Mouse (Mus musculus): Measurements from ENCODE around the gene Hrc.
"Not testable (repeated sequence)": the region's sequence is repeated elsewhere in the genome, so short reads cannot be mapped to it uniquely, and the experiment has no call there.

Gene Hrc

GRCm38 (mm10) chr7:45333431-45333982 lies 1.6 kb upstream of the Hrc start, which contains the start of gene Trpm4:
TSS of gene Trpm4 (minus strand) at chr7:45333780.
- peak in 1 of 2 experiments; percentile 59 for DNase-seq (ENCODE audit: low spot score in 2 of 2)

GRCm38 (mm10) chr7:45334605-45335004 lies 485 bp upstream of the Hrc start:
- no peak for DNase-seq (ENCODE audit: low spot score in 2 of 2)

- no peak for DNase-seq (ENCODE audit: low spot score in 2 of 2)
Observed at GRCm38 (mm10) chr7:45336319-45336718, 1.2 kb downstream of the Hrc start.

GRCm38 (mm10) chr7:45337469-45337868 lies 2.4 kb downstream of the Hrc start:
- DNase-seq (ENCODE audit: low spot score in 2 of 2) = no peak

- no peak for DNase-seq (ENCODE audit: low spot score in 2 of 2)
Observed at GRCm38 (mm10) chr7:45338161-45338911, 3.2 kb downstream of the Hrc start.

- no peak for DNase-seq (ENCODE audit: low spot score in 2 of 2)
Observed at GRCm38 (mm10) chr7:45339410-45340065, 4.4 kb downstream of the Hrc start.

GRCm38 (mm10) chr7:45340066-45340442 lies 5.0 kb downstream of the Hrc start:
- DNase-seq (ENCODE audit: low spot score in 2 of 2) = no peak

- DNase-seq (ENCODE audit: low spot score in 2 of 2) = no peak
Observed at GRCm38 (mm10) chr7:45340669-45341068, 5.6 kb downstream of the Hrc start.

- DNase-seq (ENCODE audit: low spot score in 2 of 2) = peak; percentile 65 to 79
Observed at GRCm38 (mm10) chr7:45341303-45341702, 6.2 kb downstream of the Hrc start.

GRCm38 (mm10) chr7:45342081-45342480 lies 7.0 kb downstream of the Hrc start:
- DNase-seq (ENCODE audit: low spot score in 2 of 2) = no peak

GRCm38 (mm10) chr7:45343543-45343942 lies 8.5 kb downstream of the Hrc start:
- DNase-seq (ENCODE audit: low spot score in 2 of 2) = no peak

- DNase-seq (ENCODE audit: low spot score in 2 of 2) = no peak
Observed at GRCm38 (mm10) chr7:45346905-45347304, 11.8 kb downstream of the Hrc start.

- DNase-seq (ENCODE audit: low spot score in 2 of 2) = no peak
Observed at GRCm38 (mm10) chr7:45353041-45353440, 18.0 kb downstream of the Hrc start.

GRCm38 (mm10) chr7:45355318-45356020 lies 20.4 kb downstream of the Hrc start:
- DNase-seq (ENCODE audit: low spot score in 2 of 2) = no peak

GRCm38 (mm10) chr7:45356087-45356486 lies 21.0 kb downstream of the Hrc start:
- DNase-seq (ENCODE audit: low spot score in 2 of 2) = no peak

GRCm38 (mm10) chr7:45359081-45359480 lies 24.0 kb downstream of the Hrc start:
- DNase-seq (ENCODE audit: low spot score in 2 of 2) = not testable (repeated sequence)

GRCm38 (mm10) chr7:45360404-45361125 lies 25.5 kb downstream of the Hrc start:
- DNase-seq (ENCODE audit: low spot score in 2 of 2) = peak in 1 of 2 experiments; percentile 20

- DNase-seq (ENCODE audit: low spot score in 2 of 2) = peak; percentile 71 to 75
Observed at GRCm38 (mm10) chr7:45361243-45361804, 26.2 kb downstream of the Hrc start.

- peak in 1 of 2 experiments; percentile 25 for DNase-seq (ENCODE audit: low spot score in 2 of 2)
Observed at GRCm38 (mm10) chr7:45362801-45363200, 27.7 kb downstream of the Hrc start.

GRCm38 (mm10) chr7:45363983-45364382 lies 28.9 kb downstream of the Hrc start:
- no peak for DNase-seq (ENCODE audit: low spot score in 2 of 2)
